Mouse (Mus musculus) cerebellum, adult 2 months (tissue): Measurements from ENCODE around the gene Fblim1. TPM values are rescaled to one million over a fixed set of nuclear protein-coding genes. Genes with fewer than 3 reads are reported as not detected.

Experiments
- DNase-seq, 2 experiments: peaks; one replicate each; pipeline ENCODE4 v3.0.0; 2021
- H3K27ac ChIP-seq: fragments of 200-500 bp; 2 replicates; pipeline ENCODE4 v1.5.1; 2012; ENCODE audit warnings: low read length, control low read depth, inconsistent platforms; ENCODE audit not compliant: insufficient read depth
- H3K27me3 ChIP-seq: fragments of 200-500 bp; 2 replicates; pipeline ENCODE4 v1.6.1; 2012; ENCODE audit warnings: inconsistent platforms, mild to moderate bottlenecking, low read length, moderate library complexity; ENCODE audit not compliant: control insufficient read depth, insufficient read depth
- H3K4me1 ChIP-seq: fragments of 200-500 bp; 2 replicates; pipeline ENCODE4 v1.6.1; 2011; ENCODE audit warnings: low read length; ENCODE audit not compliant: control insufficient read depth, insufficient read depth
- H3K4me3 ChIP-seq: fragments of 200-500 bp; replicated peaks from 2 replicates; pipeline ENCODE3; 2011; ENCODE audit warnings: mild to moderate bottlenecking, low read depth, low read length, control low read depth; ENCODE audit not compliant: insufficient read depth
- CTCF ChIP-seq: fragments of 200-500 bp; IDR thresholded peaks from 2 replicates; pipeline ENCODE4 v1.5.1; 2011; ENCODE audit warnings: low read depth, mild to moderate bottlenecking, control low read depth, low read length, moderate library complexity, borderline replicate concordance; ENCODE audit not compliant: insufficient read depth
- POLR2A ChIP-seq: fragments of 200-500 bp; IDR thresholded peaks from 2 replicates; pipeline ENCODE4 v1.6.1; 2011; ENCODE audit warnings: low read length, control low read depth, borderline replicate concordance; ENCODE audit not compliant: insufficient read depth
- WGBS: fragments of 180-500 bp; shearing (Covaris S2); methylation state at CpG from one replicate; pipeline ENCODE4 v1.1.7; 2018; 5-methylcytosine and 5-hydroxymethylcytosine counted together
- polyA plus RNA-seq: library from polyadenylated mRNA; depleted of rRNA; stranded (reverse); fragments of >200 nt; gene quantifications from 2 replicates; pipeline ENCODE4 v1.2.3, GENCODE M21; 2012

The Fblim1 gene
- polyA plus RNA-seq, 1 experiment: 2.6 TPM

DNA sequence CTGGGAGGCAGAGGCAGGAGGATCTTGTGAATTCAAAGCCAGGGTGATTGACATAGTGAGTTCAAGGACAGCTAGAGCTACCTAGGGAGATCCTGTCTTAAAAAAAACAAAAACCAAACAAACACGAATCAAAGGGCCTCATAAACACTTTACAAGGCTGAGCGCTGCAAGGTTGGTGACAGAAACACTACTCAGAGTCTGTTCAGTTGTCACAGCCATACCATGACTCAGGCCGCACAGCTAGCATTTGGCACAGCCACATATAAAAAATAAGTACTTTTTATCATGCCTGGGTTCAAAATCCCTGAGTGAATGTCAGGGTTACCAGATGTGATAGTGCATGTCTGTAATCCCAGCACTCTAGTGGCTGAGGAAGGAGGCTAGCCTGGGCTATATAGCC lies 41.3 kb upstream of the Fblim1 start:
- TF ChIP-seq POLR2A: no peak
- no peak for TF ChIP-seq CTCF
- peaks cover 25% of the 10 kb centered on the region for H3K4me1 ChIP-seq
- 91% methylated on average over 3 of the region's 3 CpGs for WGBS

DNA sequence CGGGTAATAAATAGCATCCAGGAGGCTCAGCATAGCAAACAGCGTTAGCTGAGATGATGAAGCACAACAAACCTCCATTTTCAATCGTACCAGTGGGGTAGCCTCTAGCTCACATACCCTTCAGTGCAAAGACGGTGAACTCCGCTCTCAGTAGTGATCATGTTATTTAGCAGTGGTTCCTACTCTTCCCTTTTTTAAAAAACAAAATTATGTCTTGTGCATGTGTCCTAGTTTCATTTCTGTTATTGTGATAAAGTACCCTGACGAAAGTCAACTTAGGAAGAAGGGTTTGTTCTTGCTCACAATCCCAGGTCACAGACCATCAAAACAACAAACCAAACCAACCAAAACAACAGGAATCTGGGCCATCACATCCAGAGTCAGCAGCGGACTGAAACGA lies 40.1 kb upstream of the Fblim1 start:
- TF ChIP-seq CTCF: no peak
- no peak for TF ChIP-seq POLR2A
- WGBS: 90% methylated on average over 8 of the region's 8 CpGs

More for the DNA sequence above, 41.3 kb upstream of the Fblim1 start:
- H3K4me3 ChIP-seq: no peak overlapping the region
- DNase-seq: no peak
- no peak overlapping the region for H3K27ac ChIP-seq
- H3K27me3 ChIP-seq: no peaks in the 10 kb centered on the region

DNA sequence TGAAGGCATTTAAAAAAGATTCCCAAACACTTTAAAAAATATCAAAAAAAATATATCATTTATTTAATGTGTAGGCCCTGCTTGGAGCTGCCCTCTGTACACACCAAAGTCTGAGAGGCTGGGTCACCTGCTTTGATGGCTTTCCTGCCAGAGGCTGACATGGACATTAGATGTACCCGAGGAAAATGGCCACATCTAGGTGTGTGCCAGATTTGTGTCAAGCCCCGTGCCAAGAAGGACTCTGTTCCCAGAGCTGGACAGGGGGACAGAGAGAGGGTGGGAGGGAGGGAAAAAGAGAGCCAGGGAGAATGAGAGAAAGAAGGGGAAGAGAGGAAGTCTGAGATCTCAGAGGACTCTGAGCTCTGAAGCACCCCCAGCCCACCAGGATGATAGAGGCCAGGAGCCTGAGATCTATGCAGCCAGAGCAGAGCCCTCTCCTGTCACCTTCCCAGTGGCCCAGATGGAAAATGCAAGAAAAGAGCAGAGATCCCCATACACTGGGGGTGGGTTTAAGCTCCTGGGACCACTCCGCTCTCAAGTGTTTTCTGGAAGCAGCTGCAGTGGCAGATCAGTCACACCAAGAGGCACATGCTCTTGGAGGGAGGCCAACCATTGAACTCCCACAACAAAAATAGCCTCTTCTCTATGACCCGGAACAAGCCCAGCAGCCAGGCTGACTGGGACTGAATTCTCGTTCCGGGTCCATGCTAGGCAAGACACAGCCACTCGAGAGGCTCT lies 37.4 kb upstream of the Fblim1 start:
- WGBS: under 1% methylated on average over 7 of the region's 7 CpGs

More for the DNA sequence above, 40.1 kb upstream of the Fblim1 start:
- no peak overlapping the region for H3K4me3 ChIP-seq
- no peak for DNase-seq
- no peaks in the 10 kb centered on the region for H3K27me3 ChIP-seq
- H3K4me1 ChIP-seq: peaks cover 28% of the 10 kb centered on the region
- H3K27ac ChIP-seq: no peak overlapping the region

DNA sequence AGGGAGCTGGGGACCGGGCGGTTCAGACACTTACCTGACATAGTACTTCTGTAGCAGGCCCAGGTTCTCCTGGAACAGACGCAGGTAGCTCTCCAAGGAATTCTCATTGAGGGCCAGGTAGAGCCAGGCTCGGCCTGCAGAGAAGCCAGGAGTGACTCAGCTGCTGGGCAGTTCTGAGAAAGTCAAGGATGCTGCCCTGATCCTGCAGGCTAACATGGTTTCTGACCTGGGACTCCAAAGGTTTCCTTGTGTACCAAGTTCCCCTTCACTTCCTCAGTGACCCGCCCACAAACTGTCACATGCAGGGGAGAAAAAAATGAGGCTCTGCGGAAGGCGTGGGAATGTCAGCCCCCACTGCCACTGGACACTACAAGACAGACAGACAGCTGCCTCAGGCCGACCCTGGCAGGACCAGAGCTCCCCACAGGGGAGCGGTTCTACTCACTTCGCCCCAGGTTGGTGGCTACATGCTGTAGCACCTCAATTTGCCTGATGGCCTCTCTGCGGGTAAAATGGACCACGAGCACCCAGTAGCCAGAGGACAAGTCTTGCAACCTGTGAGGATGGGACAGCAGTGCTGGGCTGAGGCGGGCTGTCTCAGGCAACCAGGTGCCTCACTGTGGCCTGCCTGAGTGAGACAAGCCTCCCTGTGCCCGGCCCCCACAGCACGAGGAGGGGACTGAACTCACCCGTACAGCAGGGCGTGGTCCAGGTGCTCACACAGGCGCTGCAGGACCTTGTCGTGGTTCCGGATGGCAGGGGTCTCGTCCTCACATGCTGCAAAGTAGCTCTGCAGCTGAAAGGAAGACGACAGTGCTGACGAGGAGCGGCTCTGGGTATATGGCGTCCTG lies 36.3 kb upstream of the Fblim1 start:
- no peak overlapping the region for H3K4me3 ChIP-seq
- WGBS: 79% methylated on average over 25 of the region's 25 CpGs
- H3K27ac ChIP-seq: no peak overlapping the region; the same call in 1 of the 2 replicates
- H3K4me1 ChIP-seq: peaks cover 24% of the 10 kb centered on the region
- no peak for TF ChIP-seq POLR2A
- no peak for TF ChIP-seq CTCF
- no peak for DNase-seq
- no peaks in the 10 kb centered on the region for H3K27me3 ChIP-seq

More for the DNA sequence above, 37.4 kb upstream of the Fblim1 start:
- H3K4me3 ChIP-seq: no peak overlapping the region
- H3K4me1 ChIP-seq: peaks cover 26% of the 10 kb centered on the region
- no peaks in the 10 kb centered on the region for H3K27me3 ChIP-seq
- peak overlapping the region; percentile 85 for H3K27ac ChIP-seq
- TF ChIP-seq CTCF (no peak), POLR2A (no peak)
- peak; percentile 62 to 76 for DNase-seq

DNA sequence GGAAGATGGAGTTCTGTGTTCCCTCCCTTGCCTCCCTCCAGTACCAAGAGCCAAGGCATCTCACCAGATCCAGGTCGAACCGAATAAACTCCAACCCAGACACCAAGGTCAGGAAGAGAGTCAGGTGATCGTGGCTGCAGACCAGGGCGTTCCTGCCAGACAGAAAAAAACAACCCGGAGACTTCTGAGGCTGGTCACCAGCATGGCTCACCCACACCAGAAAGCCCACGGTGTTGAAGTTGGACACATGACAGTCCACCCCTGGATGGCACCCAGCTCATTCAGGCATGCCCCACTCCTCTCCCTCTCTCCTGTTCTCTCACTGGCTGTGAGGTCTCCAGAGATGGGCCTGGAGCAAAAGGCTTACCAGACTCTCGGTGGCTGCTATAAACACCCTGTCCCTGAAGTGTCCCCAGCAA lies 35.5 kb upstream of the Fblim1 start:
- Histone ChIP-seq H3K27ac (no peak overlapping the region), H3K4me3 (no peak overlapping the region), H3K27me3 (no peaks in the 10 kb centered on the region), H3K4me1 (peaks cover 24% of the 10 kb centered on the region)
- no peak for TF ChIP-seq CTCF
- TF ChIP-seq POLR2A: no peak
- peak in 1 of 2 experiments; percentile 43 for DNase-seq
- WGBS: 27% methylated on average over 7 of the region's 7 CpGs

DNA sequence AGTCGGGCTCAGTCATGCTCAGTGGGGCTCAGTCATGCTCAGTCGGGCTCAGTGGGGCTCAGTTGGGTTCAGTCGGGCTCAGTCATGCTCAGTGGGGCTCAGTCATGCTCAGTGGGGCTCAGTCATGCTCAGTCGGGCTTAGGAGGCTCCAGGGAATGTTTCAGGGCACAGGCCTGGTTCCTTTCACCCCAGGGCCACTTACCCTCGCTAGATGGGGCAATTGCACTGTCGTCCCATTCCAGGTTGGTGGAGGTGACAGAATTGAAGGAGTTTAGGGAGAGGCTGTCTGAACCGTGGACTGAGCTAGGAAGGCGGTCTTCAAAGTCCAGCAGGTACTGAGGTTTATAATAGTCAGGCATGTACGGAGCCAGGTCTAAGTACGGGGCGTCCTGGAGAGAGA lies 33.6 kb upstream of the Fblim1 start:
- H3K4me1 ChIP-seq: peaks cover 24% of the 10 kb centered on the region
- no peak overlapping the region for H3K27ac ChIP-seq
- no peaks in the 10 kb centered on the region for H3K27me3 ChIP-seq
- TF ChIP-seq CTCF (0 out of 2 replicates have a peak, but pooled peaks have one; percentile 1), POLR2A (no peak)
- no peak overlapping the region for H3K4me3 ChIP-seq
- 64% methylated on average over 11 of the region's 11 CpGs for WGBS
- DNase-seq: no peak

DNA sequence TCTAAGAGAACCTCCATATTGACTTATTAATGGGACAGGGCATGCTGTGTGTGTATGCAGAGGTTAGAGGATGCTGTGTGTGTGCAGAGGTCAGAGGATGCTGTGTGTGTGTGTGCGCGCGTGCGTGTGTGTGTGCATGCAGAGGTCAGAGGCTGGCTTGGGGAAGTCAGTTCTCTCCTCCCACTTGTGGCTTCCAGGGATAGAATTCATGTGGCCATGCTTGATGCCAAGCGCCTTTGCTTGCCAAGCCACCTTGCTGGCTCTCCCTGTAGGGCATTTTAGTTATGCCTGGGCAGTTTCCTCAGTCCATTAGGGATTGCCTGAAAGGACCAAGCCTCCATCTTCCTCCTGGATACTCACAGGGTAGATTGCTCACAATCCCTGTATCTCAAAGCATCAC lies 30.8 kb upstream of the Fblim1 start:
- H3K27ac ChIP-seq: no peak overlapping the region

DNA sequence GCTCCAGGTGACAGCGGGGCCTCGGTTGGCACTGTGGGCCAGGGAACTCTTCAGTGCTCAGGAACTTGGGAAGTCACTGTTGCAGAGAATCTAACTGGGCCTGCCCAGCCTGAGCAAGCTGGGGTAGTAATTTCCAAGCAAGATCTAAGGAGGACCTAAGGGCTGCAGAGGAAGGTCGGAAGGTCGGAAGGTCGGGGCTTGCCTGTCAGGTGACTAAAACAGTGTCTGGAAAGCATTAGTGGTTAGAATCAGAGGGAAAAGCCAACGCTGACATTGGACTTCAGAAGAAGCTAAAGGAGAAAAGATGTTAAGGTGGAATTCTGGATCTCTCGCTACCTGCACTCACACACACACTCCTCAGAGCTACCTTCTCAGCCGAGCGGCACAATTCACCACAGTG lies 30.1 kb upstream of the Fblim1 start:
- WGBS: 93% methylated on average over 9 of the region's 9 CpGs
- H3K4me3 ChIP-seq: no peak overlapping the region

More for the DNA sequence above, 30.8 kb upstream of the Fblim1 start:
- TF ChIP-seq POLR2A: no peak
- TF ChIP-seq CTCF: no peak
- H3K27me3 ChIP-seq: no peaks in the 10 kb centered on the region
- WGBS: 59% methylated on average over 5 of the region's 5 CpGs
- peak; percentile 49 to 65 for DNase-seq
- no peak overlapping the region for H3K4me3 ChIP-seq
- H3K4me1 ChIP-seq: peaks cover 5% of the 10 kb centered on the region

More for the DNA sequence above, 30.1 kb upstream of the Fblim1 start:
- no peak for DNase-seq
- TF ChIP-seq CTCF: no peak
- TF ChIP-seq POLR2A: no peak
- H3K27ac ChIP-seq: no peak overlapping the region
- no peaks in the 10 kb centered on the region for H3K4me1 ChIP-seq
- no peaks in the 10 kb centered on the region for H3K27me3 ChIP-seq
